Mouse (Mus musculus) forebrain, embryonic 13.5 days (tissue): Measurements from ENCODE around the gene Mn1. TPM values are rescaled to one million over a fixed set of nuclear protein-coding genes. Genes with fewer than 3 reads are reported as not detected.

ENCODE experiments used
- ATAC-seq: fragments of 200-750 bp; cut with Nextera tagmentation; 2 replicates; pipeline ENCODE4 v1.8.0; 2017
- H3K27ac ChIP-seq: fragments of 300-500 bp; sonication (generic); 2 replicates; pipeline ENCODE4 v1.5.1; 2015; ENCODE audit warnings: inconsistent platforms, mild to moderate bottlenecking, moderate library complexity
- H3K27me3 ChIP-seq: fragments of 300-500 bp; sonication (generic); 2 replicates; pipeline ENCODE4 v1.6.1; 2015; ENCODE audit warnings: mild to moderate bottlenecking, inconsistent platforms
- H3K36me3 ChIP-seq: fragments of 300-500 bp; sonication (generic); 2 replicates; pipeline ENCODE4 v1.6.1; 2015; ENCODE audit warnings: mild to moderate bottlenecking, inconsistent platforms; ENCODE audit not compliant: poor library complexity, severe bottlenecking
- H3K4me1 ChIP-seq: fragments of 300-500 bp; sonication (generic); 2 replicates; pipeline ENCODE4 v1.6.1; 2015; ENCODE audit warnings: inconsistent platforms
- H3K4me2 ChIP-seq: fragments of 300-500 bp; sonication (generic); 2 replicates; pipeline ENCODE4 v1.6.1; 2015; ENCODE audit warnings: inconsistent platforms, mild to moderate bottlenecking, moderate library complexity
- H3K4me3 ChIP-seq: fragments of 300-500 bp; sonication (generic); 2 replicates; pipeline ENCODE4 v1.5.1; 2015; ENCODE audit warnings: mild to moderate bottlenecking, inconsistent platforms
- H3K9ac ChIP-seq: fragments of 300-500 bp; sonication (generic); 2 replicates; pipeline ENCODE4 v1.6.1; 2015; ENCODE audit warnings: mild to moderate bottlenecking, inconsistent platforms
- H3K9me3 ChIP-seq: fragments of 300-500 bp; sonication (generic); replicated peaks from 2 replicates; pipeline ENCODE4 v1.6.1; 2016; ENCODE audit warnings: inconsistent platforms
- WGBS: fragments of 180-500 bp; shearing (Covaris S2); methylation state at CpG from one replicate; pipeline ENCODE4 v1.1.7; 2015; 5-methylcytosine and 5-hydroxymethylcytosine counted together
- polyA plus RNA-seq: library from polyadenylated mRNA; unstranded; fragments of >200 nt; fragmentation: Nextera tagmentation; extraction: Ambion mirVana; gene quantifications from 2 replicates; pipeline ENCODE4 v1.2.1, GENCODE M21; 2015

Mn1 gene
- polyA plus RNA-seq, 1 experiment from 2014 or later, result 89.3 TPM

GRCm38 (mm10) chr5:111466429-111466828, 49.3 kb downstream of the Mn1 start:
- no peaks in the 10 kb centered on the region for H3K36me3 ChIP-seq
- no peaks in the 10 kb centered on the region for H3K27me3 ChIP-seq
- no peak overlapping the region for H3K27ac ChIP-seq
- no peak overlapping the region for H3K4me3 ChIP-seq
- H3K9me3 ChIP-seq, result peaks cover 7% of the 10 kb centered on the region; the same call in 1 of the 2 replicates
- H3K4me1 ChIP-seq, result no peaks in the 10 kb centered on the region
- H3K4me2 ChIP-seq, result no peak overlapping the region
- 87% methylated on average over 9 of the region's 9 CpGs for WGBS
- no peak overlapping the region for H3K9ac ChIP-seq
- no peak for ATAC-seq

- Histone ChIP-seq H3K9me3 (peaks cover 7% of the 10 kb centered on the region; the same call in 1 of the 2 replicates), H3K27me3 (no peaks in the 10 kb centered on the region), H3K4me1 (no peaks in the 10 kb centered on the region), H3K4me2 (no peak overlapping the region), H3K27ac (no peak overlapping the region), H3K4me3 (no peak overlapping the region), H3K36me3 (no peaks in the 10 kb centered on the region), H3K9ac (no peak overlapping the region)
- 88% methylated on average over 5 of the region's 5 CpGs for WGBS
- ATAC-seq, result no peak
These were observed 50.5 kb downstream of the Mn1 start for GRCm38 (mm10) chr5:111467699-111468098.

DNA sequence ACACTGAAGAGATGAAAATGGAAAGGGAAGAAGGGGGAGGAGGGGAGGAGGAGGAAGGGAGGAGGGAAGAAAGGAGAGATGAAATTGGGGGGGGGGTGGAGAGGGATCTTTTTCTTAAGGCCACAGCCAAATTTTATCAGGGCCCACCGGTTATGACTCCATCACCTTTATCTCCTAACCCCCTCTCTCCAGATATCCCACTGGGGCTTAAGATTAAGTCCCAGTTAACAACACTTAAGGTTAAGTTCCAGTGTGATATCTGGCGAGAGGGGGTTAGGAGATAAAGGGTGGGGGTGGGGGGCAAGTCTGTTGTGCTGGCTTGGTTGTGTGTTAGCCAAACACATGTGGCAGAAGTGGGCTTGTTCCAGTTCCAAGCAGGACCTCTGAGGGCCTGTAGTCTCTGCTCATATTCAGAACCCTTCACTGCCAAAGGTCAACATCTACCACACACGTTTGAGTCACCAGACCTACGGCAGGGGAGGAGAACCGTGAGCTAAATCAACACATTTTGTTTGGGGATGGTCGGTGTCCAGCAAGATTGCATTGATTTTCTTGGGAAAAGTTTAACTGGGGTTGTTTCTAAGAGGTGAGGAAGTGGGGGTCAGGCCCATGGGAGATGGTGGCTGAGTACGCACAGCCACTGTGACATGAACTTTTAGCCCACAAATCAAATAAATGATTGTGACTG, 52.2 kb downstream of the Mn1 start:
- ATAC-seq, result no peak
- Histone ChIP-seq H3K4me1 (no peaks in the 10 kb centered on the region), H3K4me3 (no peak overlapping the region), H3K36me3 (no peaks in the 10 kb centered on the region), H3K9ac (no peak overlapping the region), H3K4me2 (no peak overlapping the region), H3K27me3 (no peaks in the 10 kb centered on the region), H3K9me3 (peaks cover 7% of the 10 kb centered on the region; the same call in 1 of the 2 replicates), H3K27ac (no peak overlapping the region)
- WGBS, result 79% methylated on average over 7 of the region's 7 CpGs

DNA sequence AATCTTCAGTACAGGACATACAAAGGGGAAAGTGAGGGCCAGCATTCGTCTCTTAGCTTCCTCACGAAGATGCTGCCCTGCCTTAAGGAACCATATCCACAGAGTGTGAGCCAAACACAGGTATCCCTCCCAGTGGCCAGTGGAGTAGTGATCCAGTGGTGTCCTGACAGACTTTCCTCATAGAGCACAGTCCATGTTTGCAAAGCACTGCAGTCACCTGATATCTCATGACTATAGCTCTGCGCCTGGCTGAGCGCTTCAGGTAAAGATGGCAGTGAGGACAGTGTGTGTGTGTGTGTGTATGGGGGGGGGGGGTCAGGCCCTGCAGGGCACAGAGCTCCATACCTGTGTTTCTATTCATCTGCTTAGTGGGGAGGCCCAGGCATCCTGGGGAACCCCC, 53.7 kb downstream of the Mn1 start:
- H3K4me3 ChIP-seq, result no peak overlapping the region
- no peak for ATAC-seq
- H3K9ac ChIP-seq, result no peak overlapping the region
- no peak overlapping the region for H3K27ac ChIP-seq
- peaks cover 9% of the 10 kb centered on the region for H3K4me1 ChIP-seq
- WGBS, result 94% methylated on average over 4 of the region's 4 CpGs
- no peaks in the 10 kb centered on the region for H3K9me3 ChIP-seq
- H3K4me2 ChIP-seq, result no peak overlapping the region
- H3K27me3 ChIP-seq, result no peaks in the 10 kb centered on the region
- no peaks in the 10 kb centered on the region for H3K36me3 ChIP-seq

- WGBS, result 82% methylated on average over 11 of the region's 11 CpGs
- Histone ChIP-seq H3K36me3 (no peaks in the 10 kb centered on the region), H3K9ac (no peak overlapping the region), H3K4me3 (no peak overlapping the region), H3K4me1 (peaks cover 12% of the 10 kb centered on the region), H3K9me3 (no peaks in the 10 kb centered on the region), H3K27me3 (no peaks in the 10 kb centered on the region), H3K27ac (no peak overlapping the region), H3K4me2 (no peak overlapping the region)
- no peak for ATAC-seq
These were observed 56.3 kb downstream of the Mn1 start for GRCm38 (mm10) chr5:111473425-111473824.

GRCm38 (mm10) chr5:111475721-111476120, 58.6 kb downstream of the Mn1 start:
- H3K27me3 ChIP-seq, result no peaks in the 10 kb centered on the region
- WGBS, result 29% methylated on average over 5 of the region's 5 CpGs
- H3K27ac ChIP-seq, result peak overlapping the region; percentile 25; the same call in 1 of the 2 replicates
- no peaks in the 10 kb centered on the region for H3K9me3 ChIP-seq
- no peak overlapping the region for H3K4me3 ChIP-seq
- ATAC-seq, result peak; percentile 57; the same call in 1 of the 2 replicates
- no peak overlapping the region for H3K9ac ChIP-seq
- H3K36me3 ChIP-seq, result no peaks in the 10 kb centered on the region
- H3K4me1 ChIP-seq, result peaks cover 12% of the 10 kb centered on the region
- no peak overlapping the region for H3K4me2 ChIP-seq

DNA sequence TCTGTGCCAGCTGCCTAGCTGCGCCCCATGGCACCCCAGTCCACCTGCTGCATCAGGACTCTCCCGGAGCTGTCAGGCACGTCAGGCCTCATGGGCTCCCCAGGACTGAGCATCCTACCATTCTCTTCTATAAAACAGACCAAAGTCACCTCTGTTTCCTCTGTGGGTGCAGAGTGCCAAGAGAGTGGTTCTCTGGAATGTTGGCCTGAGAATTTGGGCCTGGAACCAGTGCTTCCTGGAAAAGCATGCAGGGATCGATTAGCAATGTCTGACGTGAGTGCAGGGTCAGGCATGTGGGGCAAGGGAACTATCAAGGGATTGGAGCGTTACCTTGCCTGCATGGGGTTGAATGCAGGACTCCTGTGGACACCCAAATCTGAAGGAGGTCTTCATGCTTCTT, 59.0 kb downstream of the Mn1 start:
- Histone ChIP-seq H3K4me3 (no peak overlapping the region), H3K36me3 (no peaks in the 10 kb centered on the region), H3K9ac (no peak overlapping the region), H3K4me2 (no peak overlapping the region), H3K27me3 (no peaks in the 10 kb centered on the region), H3K27ac (peak overlapping the region; percentile 25; the same call in 1 of the 2 replicates), H3K9me3 (no peaks in the 10 kb centered on the region), H3K4me1 (peaks cover 12% of the 10 kb centered on the region)
- 0 out of 2 replicates have a peak, but pooled peaks have one; percentile 48 for ATAC-seq
- WGBS, result 72% methylated on average over 6 of the region's 6 CpGs

GRCm38 (mm10) chr5:111485907-111486306, 68.7 kb downstream of the Mn1 start:
- no peak for ATAC-seq
- WGBS, result 90% methylated on average over 4 of the region's 4 CpGs
- no peaks in the 10 kb centered on the region for H3K36me3 ChIP-seq

DNA sequence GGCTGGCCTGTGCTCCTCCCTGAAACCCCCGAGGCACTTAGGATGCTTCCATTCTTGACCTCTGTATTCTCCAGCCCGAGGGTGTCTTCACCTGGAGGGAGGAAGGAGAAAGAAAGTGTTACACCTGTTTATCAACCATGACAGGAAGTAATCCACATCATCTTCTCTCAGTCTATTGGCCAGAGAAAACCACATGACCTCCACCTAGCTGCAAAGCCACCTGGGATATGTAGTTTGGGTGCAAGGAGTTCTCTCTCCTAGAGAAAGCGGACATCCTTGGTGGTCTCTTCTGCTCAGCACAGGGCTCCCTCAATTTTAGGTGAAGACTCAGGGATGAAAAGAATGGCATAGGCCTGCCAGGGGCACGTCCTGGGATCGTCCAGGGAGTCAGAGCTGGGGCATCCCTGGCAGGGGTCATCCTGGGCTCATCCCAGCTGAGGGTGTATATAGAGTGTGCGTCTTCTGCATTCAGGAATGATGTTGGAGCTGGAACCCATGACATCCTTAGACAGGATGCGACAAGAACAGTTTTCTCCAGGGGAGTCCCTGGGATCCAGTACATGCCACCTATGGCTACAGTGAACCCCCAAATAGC, 72.0 kb downstream of the Mn1 start:
- Histone ChIP-seq H3K27me3 (no peaks in the 10 kb centered on the region), H3K9me3 (no peaks in the 10 kb centered on the region), H3K4me3 (no peak overlapping the region), H3K4me1 (no peaks in the 10 kb centered on the region), H3K9ac (no peak overlapping the region), H3K4me2 (peak overlapping the region; percentile 28), H3K27ac (no peak overlapping the region), H3K36me3 (no peaks in the 10 kb centered on the region)
- WGBS, result 62% methylated on average over 7 of the region's 7 CpGs
- peak; percentile 89 for ATAC-seq

More at GRCm38 (mm10) chr5:111485907-111486306, 68.7 kb downstream of the Mn1 start:
- no peaks in the 10 kb centered on the region for H3K27me3 ChIP-seq
- no peak overlapping the region for H3K27ac ChIP-seq
- H3K4me1 ChIP-seq, result no peaks in the 10 kb centered on the region
- no peak overlapping the region for H3K4me3 ChIP-seq
- no peak overlapping the region for H3K4me2 ChIP-seq
- peaks cover 10% of the 10 kb centered on the region for H3K9me3 ChIP-seq
- H3K9ac ChIP-seq, result no peak overlapping the region

- Histone ChIP-seq H3K9ac (no peak overlapping the region), H3K27me3 (no peaks in the 10 kb centered on the region), H3K4me3 (no peak overlapping the region), H3K4me2 (no peak overlapping the region), H3K4me1 (no peaks in the 10 kb centered on the region), H3K27ac (no peak overlapping the region), H3K36me3 (no peaks in the 10 kb centered on the region), H3K9me3 (no peaks in the 10 kb centered on the region)
- WGBS, result 79% methylated on average over 4 of the region's 4 CpGs
- ATAC-seq, result no peak
These were observed 73.4 kb downstream of the Mn1 start for GRCm38 (mm10) chr5:111490599-111490998.

DNA sequence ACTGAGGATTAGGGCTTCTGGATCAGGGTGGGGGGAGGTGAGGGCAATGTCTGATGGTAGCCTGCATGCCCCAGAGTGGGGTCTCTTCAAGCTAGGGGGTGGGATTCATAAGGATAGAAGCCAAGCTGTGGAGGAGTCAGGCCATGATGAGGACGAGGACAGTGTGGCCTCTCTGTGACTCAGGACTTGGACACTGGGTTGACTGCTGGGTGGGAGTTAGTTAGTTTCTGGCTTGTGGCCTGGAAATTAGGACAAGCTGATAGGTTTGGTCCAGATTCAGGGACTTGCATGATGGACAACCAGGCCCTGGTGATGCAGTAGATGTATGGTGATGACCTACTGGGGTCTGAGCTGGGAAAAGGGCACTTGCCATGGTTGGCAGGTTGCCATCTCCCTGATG, 74.3 kb downstream of the Mn1 start:
- no peaks in the 10 kb centered on the region for H3K4me1 ChIP-seq
- H3K4me3 ChIP-seq, result no peak overlapping the region
- no peaks in the 10 kb centered on the region for H3K36me3 ChIP-seq
- no peaks in the 10 kb centered on the region for H3K27me3 ChIP-seq
- WGBS, result 83% methylated on average over 1 of the region's 1 CpGs
- H3K27ac ChIP-seq, result no peak overlapping the region
- H3K9ac ChIP-seq, result no peak overlapping the region
- no peaks in the 10 kb centered on the region for H3K9me3 ChIP-seq
- H3K4me2 ChIP-seq, result no peak overlapping the region
- ATAC-seq, result no peak

DNA sequence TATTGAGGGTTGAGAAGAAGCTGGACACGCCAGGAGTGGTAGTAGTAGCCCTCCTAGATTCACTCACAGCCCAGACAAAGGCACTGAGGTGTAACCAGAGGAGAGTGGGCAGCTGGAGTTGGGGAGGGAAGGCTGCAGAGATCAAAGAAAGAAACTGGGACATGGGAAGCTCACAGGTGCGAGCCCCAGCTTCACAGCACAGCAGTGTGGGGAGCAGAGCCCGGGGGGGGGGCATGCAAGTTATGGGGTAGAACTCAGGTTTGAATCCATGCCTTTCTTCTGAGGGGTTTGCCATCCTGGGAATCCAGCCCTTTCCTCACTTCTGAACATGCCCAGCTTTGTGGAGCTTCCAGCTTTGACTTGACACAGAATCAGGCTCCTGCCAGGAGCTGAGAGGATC, 82.9 kb downstream of the Mn1 start:
- H3K4me2 ChIP-seq, result no peak overlapping the region
- WGBS, result 69% methylated on average over 3 of the region's 3 CpGs
- no peak overlapping the region for H3K27ac ChIP-seq
- no peaks in the 10 kb centered on the region for H3K9me3 ChIP-seq
- H3K4me1 ChIP-seq, result peaks cover 7% of the 10 kb centered on the region
- no peaks in the 10 kb centered on the region for H3K27me3 ChIP-seq
- no peaks in the 10 kb centered on the region for H3K36me3 ChIP-seq
- no peak overlapping the region for H3K4me3 ChIP-seq
- H3K9ac ChIP-seq, result no peak overlapping the region
- ATAC-seq, result no peak
